Comparison of ENCODE assay signal across 19 mouse cellular contexts in the genomic region with DNA sequence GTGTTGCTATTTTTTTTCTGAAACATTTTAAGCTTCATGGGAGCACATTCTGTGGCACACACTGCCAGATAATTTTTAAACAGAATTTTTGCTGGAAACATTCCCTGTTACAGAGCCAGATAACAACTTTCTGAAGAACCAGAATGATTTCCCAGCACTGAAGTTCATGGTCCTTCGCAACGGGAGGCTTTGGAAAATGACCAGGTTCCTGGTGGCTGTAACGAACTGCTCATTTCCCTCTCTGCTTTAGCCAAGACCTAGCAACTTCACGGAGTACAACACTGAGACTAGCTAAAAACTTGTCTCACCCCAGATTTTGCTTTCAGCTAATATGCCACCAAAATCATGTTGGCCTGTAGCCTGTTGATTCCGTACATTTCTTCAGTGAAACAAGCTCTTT. TPM values are rescaled to one million over a fixed set of nuclear protein-coding genes. Genes with fewer than 3 reads are reported as not detected.
DNase-seq lines count a peak whose midpoint lies in the region; ATAC-seq and TF ChIP-seq lines count a peak whose summit lies in the region.
"Had no signal": no experiment of that assay in that cellular context is flagged by ENCODE, and none has a peak within 500 bp of the region (broad histone marks: within the 10 kb centered on the region; RNA-seq: fewer than 3 reads in every experiment).

No protein-coding gene starts in this region.

- peak overlapping the region; percentile 82 for H3K27ac ChIP-seq in lung, embryonic 15.5 days
- H3K27ac ChIP-seq: forebrain, embryonic 10.5 days; hindbrain, embryonic 12.5 days; layer of hippocampus, adult 2 months; limb, embryonic 13.5 days; midbrain, embryonic 10.5 days had no signal

- no peak overlapping the region for H3K4me3 ChIP-seq in lung, adult 2 months (replicated peaks; ENCODE audit: extremely low read depth, low read depth, low read length)
- H3K4me3 ChIP-seq in lung, embryonic 15.5 days = no peak overlapping the region
- H3K4me3 ChIP-seq: forebrain, embryonic 10.5 days; hindbrain, embryonic 12.5 days; layer of hippocampus, adult 2 months; limb, embryonic 13.5 days; midbrain, embryonic 10.5 days had no signal

- H3K9me3 ChIP-seq in lung, embryonic 15.5 days = no peaks in the 10 kb centered on the region
- H3K9me3 ChIP-seq: forebrain, embryonic 10.5 days; hindbrain, embryonic 12.5 days; limb, embryonic 13.5 days; midbrain, embryonic 10.5 days had no signal

- no peak overlapping the region for H3K4me2 ChIP-seq in lung, embryonic 15.5 days
- H3K4me2 ChIP-seq: hindbrain, embryonic 12.5 days; limb, embryonic 13.5 days had no signal

- peaks cover 2% of the 10 kb centered on the region; the same call in 1 of the 2 replicates for H3K4me1 ChIP-seq in lung, adult 2 months (ENCODE audit: control insufficient read depth, insufficient read depth, low read length)
- 0 out of 2 replicates have a peak, but pooled peaks cover 23% of the 10 kb centered on the region for H3K4me1 ChIP-seq in lung, embryonic 15.5 days
- H3K4me1 ChIP-seq: forebrain, embryonic 10.5 days; hindbrain, embryonic 12.5 days; midbrain, embryonic 10.5 days had no signal

- no peak for TF ChIP-seq POLR2A in lung, adult 2 months (IDR thresholded peaks at IDR 0.05; ENCODE audit: borderline replicate concordance, extremely low read depth, low read depth, low read length)

- peak; percentile 25 to 45 for DNase-seq in heart, adult 18-20 months
- no peak for DNase-seq in heart, postnatal 25 days (ENCODE audit: low spot score)
- DNase-seq in lung, adult 18-20 months = peak; percentile 22 to 50
- DNase-seq in lung, adult 2 months = no peak
- peak; percentile 39 for DNase-seq in skeletal muscle tissue, adult 2 months (ENCODE audit: low read depth, low spot score)
- no peak for DNase-seq in thymus, adult 18-20 months
- DNase-seq: cerebellum, adult 11 months; kidney, postnatal 10 days; liver, postnatal 0 days; right cerebral cortex, postnatal 14 days; thymus, postnatal 25 days had no signal

- H3K36me3 ChIP-seq in lung, embryonic 15.5 days = no peaks in the 10 kb centered on the region
- H3K36me3 ChIP-seq: forebrain, embryonic 10.5 days; hindbrain, embryonic 12.5 days; limb, embryonic 13.5 days; midbrain, embryonic 10.5 days had no signal

- no peaks in the 10 kb centered on the region for H3K27me3 ChIP-seq in lung, embryonic 15.5 days
- H3K27me3 ChIP-seq: hindbrain, embryonic 12.5 days; limb, embryonic 13.5 days had no signal

- ATAC-seq in lung, embryonic 15.5 days (ENCODE audit: borderline replicate concordance, extremely low read depth, low FRiP score, low TSS enrichment) = peak; percentile 71; the same call in 1 of the 2 replicates
- ATAC-seq: intestine, postnatal 0 days had no signal

- intact Hi-C loops in heart, postnatal 25 days (cut with DNase I) = no loop called here

- H3K9ac ChIP-seq in lung, embryonic 15.5 days = no peak overlapping the region
- H3K9ac ChIP-seq: hindbrain, embryonic 12.5 days; limb, embryonic 13.5 days; liver, postnatal 0 days had no signal

- WGBS in lung, adult 2 months = 71% methylated on average over 5 of the region's 5 CpGs
- WGBS in lung, embryonic 15.5 days = 43% methylated on average over 5 of the region's 5 CpGs

- no peak for TF ChIP-seq CTCF in lung, adult 2 months (IDR thresholded peaks at IDR 0.05; ENCODE audit: insufficient read depth, low read length)

RNA-seq across cellular contexts. Expression of gene Gpr88, which starts 9.8 kb away (rescaled TPM):
- total RNA-seq in heart, adult 18-20 months (2021) = under 1 TPM; 0.12 to 0.23 TPM
- under 1 TPM in 1 of 2 experiments, not detected in 1; 0.75 TPM for total RNA-seq in heart, postnatal 25 days (2021)
- polyA plus RNA-seq in lung, adult 2 months (2012; rRNA removed) = 1.9 and 3.6 TPM in 2 replicates
- 1.3 and 1.4 TPM in 2 replicates for polyA plus RNA-seq in lung, embryonic 15.5 days (2015; fragmentation: Nextera tagmentation; extraction: Ambion mirVana)
- total RNA-seq: ES-E14 had no signal
- polyA plus RNA-seq: forebrain, embryonic 10.5 days; midbrain, embryonic 10.5 days had no signal

Comparison
In these comparisons a context has a peak if more than half of its experiments do, and no peak if none do; other contexts are left out.
1. DNase-seq: peak in heart, adult 18-20 months (2 of 2), lung, adult 18-20 months (2 of 2) and skeletal muscle tissue, adult 2 months (single experiment); none in heart, postnatal 25 days (single experiment), lung, adult 2 months (single experiment) and thymus, adult 18-20 months (0 of 2).